Mouse (Mus musculus) 416B (cell line): ENCODE data around the gene Azi2.

Experiments
- DNase-seq: peaks from one replicate; pipeline ENCODE4 v3.0.0; 2011; ENCODE audit warnings: low read depth

Gene Azi2

GRCm38 (mm10) chr9:118040218-118041021, at the start of gene Azi2:
TSS of gene Azi2 (plus strand) at chr9:118040499.
- peak; percentile 98 for DNase-seq

- DNase-seq: no peak
Measured at GRCm38 (mm10) chr9:117996631-117997030, 43.7 kb upstream of the Azi2 start.

GRCm38 (mm10) chr9:118001488-118001887, 38.8 kb upstream of the Azi2 start:
- DNase-seq: no peak

GRCm38 (mm10) chr9:118003218-118003886, 36.9 kb upstream of the Azi2 start:
- no peak for DNase-seq

- DNase-seq: no peak
Measured at GRCm38 (mm10) chr9:118003937-118004336, 36.4 kb upstream of the Azi2 start.

GRCm38 (mm10) chr9:118012928-118013327, 27.4 kb upstream of the Azi2 start:
- no peak for DNase-seq

- DNase-seq: no peak
Measured at GRCm38 (mm10) chr9:118024966-118025365, 15.3 kb upstream of the Azi2 start.

- DNase-seq: peak; percentile 32
Measured at GRCm38 (mm10) chr9:118029490-118029889, 10.8 kb upstream of the Azi2 start.

- no peak for DNase-seq
Measured at GRCm38 (mm10) chr9:118030252-118030651, 10.0 kb upstream of the Azi2 start.

GRCm38 (mm10) chr9:118031694-118032093, 8.6 kb upstream of the Azi2 start:
- DNase-seq: peak; percentile 25

- DNase-seq: no peak
Measured at GRCm38 (mm10) chr9:118034990-118035389, 5.3 kb upstream of the Azi2 start.

- DNase-seq: no peak
Measured at GRCm38 (mm10) chr9:118041022-118041400, 712 bp downstream of the Azi2 start.

- peak; percentile 14 for DNase-seq
Measured at GRCm38 (mm10) chr9:118041646-118042045, 1.3 kb downstream of the Azi2 start.

GRCm38 (mm10) chr9:118042738-118043137, 2.4 kb downstream of the Azi2 start:
- DNase-seq: no peak

GRCm38 (mm10) chr9:118043581-118043980, 3.3 kb downstream of the Azi2 start:
- DNase-seq: no peak

- peak; percentile 9 for DNase-seq
Measured at GRCm38 (mm10) chr9:118045011-118045533, 4.8 kb downstream of the Azi2 start.

GRCm38 (mm10) chr9:118053286-118053685, 13.0 kb downstream of the Azi2 start:
- peak; percentile 70 for DNase-seq

GRCm38 (mm10) chr9:118059101-118059500, 18.8 kb downstream of the Azi2 start:
- DNase-seq: no peak

- no peak for DNase-seq
Measured at GRCm38 (mm10) chr9:118070442-118070841, 30.1 kb downstream of the Azi2 start.

- no peak for DNase-seq
Measured at GRCm38 (mm10) chr9:118071337-118071736, 31.0 kb downstream of the Azi2 start.

- DNase-seq: no peak
Measured at GRCm38 (mm10) chr9:118072101-118072500, 31.8 kb downstream of the Azi2 start.

GRCm38 (mm10) chr9:118073358-118073757, 33.1 kb downstream of the Azi2 start:
- peak; percentile 46 for DNase-seq
